Mouse (Mus musculus): ENCODE data around the gene Prss22.

DNA sequence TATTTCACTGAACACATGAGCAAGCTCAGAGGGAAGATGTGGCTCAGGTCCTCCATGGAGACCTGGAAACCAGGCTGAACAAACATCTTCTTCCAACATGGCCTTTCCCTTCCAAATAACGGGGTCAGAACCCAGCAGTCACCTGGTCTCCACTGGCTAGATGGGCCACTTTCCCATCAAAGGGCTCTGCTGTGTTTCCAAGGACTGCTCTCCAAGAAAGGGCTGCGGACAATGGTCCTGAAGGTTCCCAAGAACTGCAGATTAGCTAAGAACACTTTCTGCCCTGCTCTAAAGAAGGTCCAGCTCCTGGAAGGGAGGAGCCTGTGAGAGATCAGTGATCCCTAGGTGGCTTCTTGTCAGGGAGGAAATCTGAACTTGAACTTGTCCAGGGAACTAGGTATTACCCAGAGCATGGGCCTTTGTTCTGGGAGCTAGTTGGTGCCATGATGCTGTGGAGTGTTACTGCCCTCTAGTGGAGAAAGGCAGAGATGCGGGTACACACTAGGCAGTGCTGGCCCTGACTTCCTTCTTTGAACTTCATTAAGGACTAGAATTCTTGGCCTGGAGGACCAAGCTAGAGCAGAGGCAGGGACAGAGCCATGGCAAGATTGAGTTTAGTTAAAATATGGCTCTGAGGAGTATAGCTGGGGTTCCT lies 37.7 kb downstream of the Prss22 start:
- TF ChIP-seq EP300 (IDR thresholded peaks at IDR 0.05; ENCODE audit: insufficient read depth, low read depth, low read length) (peak; percentile 87; the same call in 1 of the 2 replicates), POLR2A (IDR thresholded peaks at IDR 0.05; ENCODE audit: insufficient read depth, low read depth, low read length) (no peak)

All from heart, adult 2 months (tissue).